Mouse (Mus musculus): Measurements from ENCODE around the gene Hnrnpc. TPM values are rescaled to one million over a fixed set of nuclear protein-coding genes. Genes with fewer than 3 reads are reported as not detected.

The Hnrnpc gene
- polyA plus RNA-seq, 1 experiment, result 22.4 TPM

- Histone ChIP-seq H3K4me3 (ENCODE audit: low read depth, low read length) (peak overlapping the region; percentile 50), H3K27ac (ENCODE audit: insufficient read depth, low read depth, low read length) (0 out of 2 replicates have a peak overlapping the region, but pooled peaks have one; percentile 16), H3K36me3 (ENCODE audit: control insufficient read depth, insufficient read depth, low read length) (no peaks in the 10 kb centered on the region), H3K27me3 (ENCODE audit: control insufficient read depth, insufficient read depth, low read length) (no peaks in the 10 kb centered on the region), H3K4me1 (ENCODE audit: control insufficient read depth, insufficient read depth, insufficient read length, low read length) (peaks cover 4% of the 10 kb centered on the region; the same call in 1 of the 2 replicates)
- TF ChIP-seq POLR2A (IDR thresholded peaks at IDR 0.05; ENCODE audit: low read depth, low read length) (no peak), CTCF (IDR thresholded peaks at IDR 0.05; ENCODE audit: extremely low read depth, insufficient read length, insufficient replicate concordance, low read depth, low read length) (no peak)
- WGBS, result 38% methylated on average over 19 of the region's 19 CpGs
Observed at GRCm38 (mm10) chr14:52140577-52141444, 37.0 kb upstream of the Hnrnpc start.

DNA sequence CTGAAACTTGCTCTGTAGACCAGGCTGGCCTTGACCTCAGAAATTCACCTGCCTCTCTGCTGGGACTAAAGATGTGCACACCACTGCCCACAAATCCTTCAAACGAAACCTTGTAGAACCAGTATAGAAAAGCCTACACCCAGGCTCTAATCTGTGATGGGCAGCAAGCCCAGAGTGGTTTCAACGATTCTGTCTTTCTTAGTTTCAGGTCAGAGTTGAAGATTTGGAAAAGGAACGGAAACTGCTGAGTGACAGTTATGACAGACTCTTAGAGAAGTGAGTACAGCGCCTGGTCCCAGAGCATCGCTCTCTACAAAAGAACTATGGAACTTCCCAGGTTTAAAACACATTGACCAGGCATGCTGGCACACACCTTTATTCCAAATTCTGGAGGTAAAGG is 29.8 kb upstream of the Hnrnpc start:
- no peak overlapping the region for H3K4me3 ChIP-seq (ENCODE audit: low read depth, low read length)
- 51% methylated on average over 5 of the region's 5 CpGs for WGBS
- TF ChIP-seq CTCF (IDR thresholded peaks at IDR 0.05; ENCODE audit: extremely low read depth, insufficient read length, insufficient replicate concordance, low read depth, low read length) (no peak), POLR2A (IDR thresholded peaks at IDR 0.05; ENCODE audit: low read depth, low read length) (no peak)
- no peaks in the 10 kb centered on the region for H3K27me3 ChIP-seq (ENCODE audit: control insufficient read depth, insufficient read depth, low read length)
- H3K36me3 ChIP-seq (ENCODE audit: control insufficient read depth, insufficient read depth, low read length), result no peaks in the 10 kb centered on the region
- no peak overlapping the region for H3K27ac ChIP-seq (ENCODE audit: insufficient read depth, low read depth, low read length)
- H3K4me1 ChIP-seq (ENCODE audit: control insufficient read depth, insufficient read depth, insufficient read length, low read length), result no peaks in the 10 kb centered on the region

- Histone ChIP-seq H3K4me1 (ENCODE audit: control insufficient read depth, insufficient read depth, insufficient read length, low read length) (no peaks in the 10 kb centered on the region), H3K27ac (ENCODE audit: insufficient read depth, low read depth, low read length) (no peak overlapping the region), H3K36me3 (ENCODE audit: control insufficient read depth, insufficient read depth, low read length) (no peaks in the 10 kb centered on the region), H3K4me3 (ENCODE audit: low read depth, low read length) (no peak overlapping the region), H3K27me3 (ENCODE audit: control insufficient read depth, insufficient read depth, low read length) (no peaks in the 10 kb centered on the region)
- 86% methylated on average over 3 of the region's 3 CpGs for WGBS
- TF ChIP-seq POLR2A (IDR thresholded peaks at IDR 0.05; ENCODE audit: low read depth, low read length) (no peak), CTCF (IDR thresholded peaks at IDR 0.05; ENCODE audit: extremely low read depth, insufficient read length, insufficient replicate concordance, low read depth, low read length) (no peak)
Observed at GRCm38 (mm10) chr14:52124636-52125035, 20.8 kb upstream of the Hnrnpc start.

DNA sequence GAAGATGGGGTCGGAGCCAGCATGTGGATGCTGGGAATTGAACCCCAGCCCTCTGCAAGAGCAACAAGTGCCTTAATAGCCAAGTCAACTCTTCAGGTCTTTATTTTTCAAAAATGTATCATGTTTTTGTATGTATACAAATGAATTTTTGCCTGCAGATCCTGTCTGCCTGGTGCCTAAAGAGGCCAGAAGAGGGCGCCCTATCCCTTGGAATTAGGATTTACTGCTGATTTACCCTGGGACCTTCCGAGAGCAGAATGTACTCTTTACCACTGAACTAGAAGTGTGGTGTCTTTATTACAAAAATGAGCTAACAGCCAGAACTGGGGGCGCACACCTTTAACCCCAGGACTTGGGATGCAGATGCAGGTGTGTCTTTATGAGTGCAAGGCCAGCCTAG is 20.1 kb upstream of the Hnrnpc start:
- H3K27ac ChIP-seq (ENCODE audit: insufficient read depth, low read depth, low read length), result no peak overlapping the region
- H3K36me3 ChIP-seq (ENCODE audit: control insufficient read depth, insufficient read depth, low read length), result no peaks in the 10 kb centered on the region
- 22% methylated on average over 4 of the region's 4 CpGs for WGBS
- TF ChIP-seq CTCF (IDR thresholded peaks at IDR 0.05; ENCODE audit: extremely low read depth, insufficient read length, insufficient replicate concordance, low read depth, low read length) (peak; percentile 73; the same call in 1 of the 2 replicates), POLR2A (IDR thresholded peaks at IDR 0.05; ENCODE audit: low read depth, low read length) (no peak)
- no peak overlapping the region for H3K4me3 ChIP-seq (ENCODE audit: low read depth, low read length)
- H3K27me3 ChIP-seq (ENCODE audit: control insufficient read depth, insufficient read depth, low read length), result no peaks in the 10 kb centered on the region
- peaks cover 2% of the 10 kb centered on the region; the same call in 1 of the 2 replicates for H3K4me1 ChIP-seq (ENCODE audit: control insufficient read depth, insufficient read depth, insufficient read length, low read length)

DNA sequence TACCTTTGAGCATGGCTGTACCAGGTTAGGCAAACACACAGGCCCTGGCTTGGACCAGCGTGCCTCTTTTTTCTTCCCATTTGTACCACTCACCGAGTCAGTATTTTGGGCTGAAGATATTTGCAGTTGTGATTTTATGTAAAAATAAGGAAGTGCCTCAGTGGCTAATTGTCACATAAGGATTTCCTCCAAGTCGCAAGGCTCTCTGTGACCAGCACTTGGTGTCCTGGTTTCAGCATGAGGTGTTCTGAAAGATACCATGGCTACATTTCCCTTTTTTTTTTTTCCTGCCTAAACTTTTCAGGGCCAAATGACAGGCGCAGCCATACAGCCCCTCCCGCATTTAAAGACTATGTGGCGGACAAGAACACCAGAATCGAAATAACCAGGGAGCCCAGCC is 16.3 kb upstream of the Hnrnpc start:
- 49% methylated on average over 7 of the region's 7 CpGs for WGBS
- peaks cover 2% of the 10 kb centered on the region; the same call in 1 of the 2 replicates for H3K4me1 ChIP-seq (ENCODE audit: control insufficient read depth, insufficient read depth, insufficient read length, low read length)
- TF ChIP-seq POLR2A (IDR thresholded peaks at IDR 0.05; ENCODE audit: low read depth, low read length) (no peak), CTCF (IDR thresholded peaks at IDR 0.05; ENCODE audit: extremely low read depth, insufficient read length, insufficient replicate concordance, low read depth, low read length) (no peak)
- no peak overlapping the region for H3K27ac ChIP-seq (ENCODE audit: insufficient read depth, low read depth, low read length)
- no peaks in the 10 kb centered on the region for H3K27me3 ChIP-seq (ENCODE audit: control insufficient read depth, insufficient read depth, low read length)
- H3K4me3 ChIP-seq (ENCODE audit: low read depth, low read length), result no peak overlapping the region
- no peaks in the 10 kb centered on the region for H3K36me3 ChIP-seq (ENCODE audit: control insufficient read depth, insufficient read depth, low read length)

DNA sequence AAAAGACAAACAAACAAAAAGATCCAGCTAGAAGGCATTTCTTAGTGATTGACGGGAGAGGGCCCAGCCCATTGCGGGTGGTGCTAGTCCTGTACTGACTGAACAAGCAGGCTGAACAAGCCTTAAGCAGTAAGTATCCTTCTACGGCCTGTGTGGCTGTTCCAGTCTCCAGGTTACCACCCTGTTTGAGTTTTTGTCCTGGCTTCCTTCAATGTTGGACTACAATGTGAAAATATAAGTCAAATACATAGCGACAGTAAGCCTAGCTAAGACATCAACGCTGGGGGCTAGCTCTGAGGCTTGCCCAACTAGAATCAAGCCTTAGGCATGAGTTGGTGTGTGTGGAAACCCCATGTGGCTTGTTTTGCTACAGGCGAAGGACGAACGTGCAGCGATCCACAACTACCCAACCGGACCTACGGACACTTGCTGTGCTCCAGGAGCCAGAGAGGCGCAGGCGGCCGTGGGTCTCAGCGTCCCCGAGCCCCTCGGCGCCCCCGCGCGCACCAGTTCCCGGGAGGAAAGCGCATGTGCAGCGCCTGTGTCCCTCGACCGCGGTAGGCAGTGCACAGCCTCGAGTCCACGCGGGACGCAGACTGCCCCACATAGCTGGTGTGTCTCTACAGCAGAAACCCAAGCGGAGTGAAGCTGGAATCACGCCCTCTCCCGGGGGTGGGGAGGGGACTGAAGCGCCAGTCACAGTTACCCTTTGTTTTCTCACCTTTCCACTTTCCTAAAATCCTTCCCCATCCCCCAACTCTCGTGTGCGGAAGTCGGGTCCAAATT is 15.2 kb upstream of the Hnrnpc start:
- no peaks in the 10 kb centered on the region for H3K36me3 ChIP-seq (ENCODE audit: control insufficient read depth, insufficient read depth, low read length)
- TF ChIP-seq CTCF (IDR thresholded peaks at IDR 0.05; ENCODE audit: extremely low read depth, insufficient read length, insufficient replicate concordance, low read depth, low read length) (no peak), POLR2A (IDR thresholded peaks at IDR 0.05; ENCODE audit: low read depth, low read length) (no peak)
- H3K4me1 ChIP-seq (ENCODE audit: control insufficient read depth, insufficient read depth, insufficient read length, low read length), result peaks cover 2% of the 10 kb centered on the region; the same call in 1 of the 2 replicates
- H3K4me3 ChIP-seq (ENCODE audit: low read depth, low read length), result peak overlapping the region; percentile 70
- H3K27ac ChIP-seq (ENCODE audit: insufficient read depth, low read depth, low read length), result no peak overlapping the region
- no peaks in the 10 kb centered on the region for H3K27me3 ChIP-seq (ENCODE audit: control insufficient read depth, insufficient read depth, low read length)
- 1% methylated on average over 38 of the region's 38 CpGs for WGBS

GRCm38 (mm10) chr14:52118456-52118822 is 14.6 kb upstream of the Hnrnpc start:
- no peak overlapping the region for H3K27ac ChIP-seq (ENCODE audit: insufficient read depth, low read depth, low read length)

More at GRCm38 (mm10) chr14:52118456-52118822, 14.6 kb upstream of the Hnrnpc start:
- no peaks in the 10 kb centered on the region for H3K27me3 ChIP-seq (ENCODE audit: control insufficient read depth, insufficient read depth, low read length)
- 22% methylated on average over 8 of the region's 8 CpGs for WGBS
- no peaks in the 10 kb centered on the region for H3K36me3 ChIP-seq (ENCODE audit: control insufficient read depth, insufficient read depth, low read length)
- no peak overlapping the region for H3K4me3 ChIP-seq (ENCODE audit: low read depth, low read length)
- TF ChIP-seq POLR2A (IDR thresholded peaks at IDR 0.05; ENCODE audit: low read depth, low read length) (no peak), CTCF (IDR thresholded peaks at IDR 0.05; ENCODE audit: extremely low read depth, insufficient read length, insufficient replicate concordance, low read depth, low read length) (no peak)
- peaks cover 2% of the 10 kb centered on the region; the same call in 1 of the 2 replicates for H3K4me1 ChIP-seq (ENCODE audit: control insufficient read depth, insufficient read depth, insufficient read length, low read length)

Data from small intestine, adult 2 months (tissue).